Mouse (Mus musculus) Patski (cell line): ENCODE measurements around the gene Maml3. TPM values are rescaled to one million over a fixed set of nuclear protein-coding genes. Genes with fewer than 3 reads are reported as not detected.

Experiments
- ATAC-seq: fragments of 100-300 bp; one replicate; pipeline ENCODE4 v1.8.0; 2021
- CTCF ChIA-PET: fragments of 350-600 bp; sonication (Branson Sonifier 250); formaldehyde crosslinking; loops from one replicate; lab custom pipeline; 2022; ENCODE audit warnings: inconsistent platforms; lab: Charles Lee
- POLR2A ChIA-PET: fragments of 350-600 bp; sonication (Branson Sonifier 250); formaldehyde crosslinking; loops from one replicate; lab custom pipeline; 2022; ENCODE audit warnings: antibody characterized with exemption, inconsistent platforms; lab: Charles Lee
- DNase-seq: peaks from one replicate; pipeline ENCODE4 v3.0.0-alpha.2; 2011; ENCODE audit warnings: low read depth, low spot score
- H3K27me3 ChIP-seq: fragments of 371-371 bp; one replicate; pipeline ENCODE4 v1.5.1; 2021
- CTCF ChIP-seq: fragments of 100-300 bp; IDR thresholded peaks from one replicate; pipeline ENCODE4 v1.5.1; 2021
- in situ Hi-C: fragments of 300-500 bp; cut with MboI; formaldehyde crosslinking; loops from 3 replicates; pipeline ENCODE4 v1.11.1; 2018; ENCODE audit warnings: low pct_unique_long_range_greater_than_20kb, mixed read lengths
- polyA plus RNA-seq: library from polyadenylated mRNA; unstranded; gene quantifications from one replicate; pipeline ENCODE4 v1.2.3, GENCODE M21; 2021

Maml3 gene
- polyA plus RNA-seq, 1 experiment from 2014 or later, result 7.7 TPM

DNA sequence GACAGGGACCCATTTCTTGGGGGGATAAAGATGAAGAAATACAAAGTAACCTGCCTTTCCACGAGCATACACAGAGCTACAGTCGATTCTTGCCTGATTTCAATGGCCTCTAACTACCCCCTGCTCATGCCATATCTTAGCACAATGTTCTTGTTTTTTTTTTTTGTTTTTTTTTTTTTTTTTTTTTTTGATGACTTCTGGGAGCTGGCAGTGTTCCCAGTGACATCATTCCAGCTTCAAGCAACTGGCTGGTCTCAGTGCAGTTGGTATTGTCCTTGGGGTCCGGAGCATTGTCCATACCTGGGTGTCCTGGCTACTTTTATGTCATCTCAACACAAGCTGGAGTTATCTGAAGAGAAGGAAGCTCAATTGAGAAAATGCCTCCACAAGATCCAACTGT, 429.9 kb downstream of the Maml3 start:
- ChIA-PET POLR2A (interaction anchor here (0.6 kb wide), 2 partner anchors 97 to 125 kb away, joined by 3 to 4 read pairs; no protein-coding TSS in a partner anchor), CTCF (interaction anchor here (0.8 to 2.0 kb wide), 9 partner anchors 9 to 567 kb away, joined by 3 to 10 read pairs (median 4); no protein-coding TSS in a partner anchor)
- no peaks in the 10 kb centered on the region for H3K27me3 ChIP-seq
- TF ChIP-seq CTCF, result no peak
- in situ Hi-C loops, result no loop called here
- DNase-seq (no peak), ATAC-seq (no peak)

DNA sequence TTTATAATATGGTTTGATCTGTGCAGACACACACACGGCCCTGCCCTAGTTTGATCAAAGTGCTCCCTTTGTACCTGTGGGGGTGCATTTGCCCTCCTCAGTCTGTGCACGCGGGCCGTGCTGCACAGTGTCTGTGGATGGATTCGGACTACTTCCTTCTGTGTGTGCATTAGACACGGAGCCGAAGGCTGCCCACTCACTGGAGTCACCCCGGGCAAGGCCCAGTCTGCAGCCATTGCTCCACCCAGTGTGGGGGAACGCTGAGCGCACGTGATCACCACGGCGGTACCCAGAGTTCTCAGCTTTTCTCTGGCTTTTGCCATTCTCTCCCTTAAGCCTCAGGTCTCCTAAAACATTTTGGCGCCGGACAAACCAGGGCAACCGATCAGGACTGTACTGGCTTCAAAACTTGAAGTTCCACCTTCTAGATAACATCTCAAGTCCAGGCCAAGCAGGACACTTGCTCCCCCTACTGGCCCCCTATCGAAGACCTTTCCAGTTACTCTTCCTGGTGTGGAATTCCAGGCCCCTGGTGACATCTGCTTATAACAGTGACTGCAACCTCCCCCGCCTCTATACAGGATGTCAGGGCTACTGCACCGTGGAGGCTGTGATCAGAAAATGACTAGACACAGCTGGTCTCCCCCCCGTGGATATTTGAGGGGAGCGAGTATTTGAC, 431.3 kb downstream of the Maml3 start:
- peak; percentile 83 for TF ChIP-seq CTCF
- DNase-seq, result no peak
- peak; percentile 19 for ATAC-seq
- H3K27me3 ChIP-seq, result no peaks in the 10 kb centered on the region
- POLR2A ChIA-PET, result interaction anchor here (1.6 kb wide), 1 partner anchor 23 kb away, joined by 4 read pairs; no protein-coding TSS in a partner anchor
- CTCF ChIA-PET, result interaction anchor here (0.8 to 2.0 kb wide), 8 partner anchors 11 to 164 kb away, joined by 3 to 10 read pairs (median 3); partner anchors contain the start of genes Mgst2 and Setd7
- in situ Hi-C loops, result no loop called here

DNA sequence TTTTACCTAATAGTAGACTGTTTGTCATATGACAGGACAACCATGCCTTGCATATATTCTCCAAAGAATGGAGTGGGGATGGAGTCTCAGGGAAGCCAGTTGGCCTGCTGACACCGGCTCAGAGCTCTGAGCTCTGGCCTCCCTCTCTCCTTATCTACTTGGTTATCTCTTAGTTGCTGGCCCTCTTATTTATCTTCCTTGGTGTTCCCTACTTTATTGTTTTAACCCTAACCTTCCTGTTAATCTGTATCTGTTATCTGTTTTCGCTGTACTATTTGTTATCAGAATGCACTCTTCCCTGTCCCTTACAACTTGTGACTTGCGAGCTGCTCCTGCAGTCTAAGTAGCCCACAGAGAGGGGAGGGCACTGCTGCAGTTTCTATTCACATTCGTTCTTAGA, 432.2 kb downstream of the Maml3 start:
- ATAC-seq, result no peak
- TF ChIP-seq CTCF, result no peak
- in situ Hi-C loops, result no loop called here
- DNase-seq, result no peak
- H3K27me3 ChIP-seq, result no peaks in the 10 kb centered on the region
- POLR2A ChIA-PET, result no interaction called here
- CTCF ChIA-PET, result interaction anchor here (0.8 to 1.5 kb wide), 2 partner anchors 12 to 20 kb away, joined by 3 read pairs; partner anchors contain the start of gene Mgst2

DNA sequence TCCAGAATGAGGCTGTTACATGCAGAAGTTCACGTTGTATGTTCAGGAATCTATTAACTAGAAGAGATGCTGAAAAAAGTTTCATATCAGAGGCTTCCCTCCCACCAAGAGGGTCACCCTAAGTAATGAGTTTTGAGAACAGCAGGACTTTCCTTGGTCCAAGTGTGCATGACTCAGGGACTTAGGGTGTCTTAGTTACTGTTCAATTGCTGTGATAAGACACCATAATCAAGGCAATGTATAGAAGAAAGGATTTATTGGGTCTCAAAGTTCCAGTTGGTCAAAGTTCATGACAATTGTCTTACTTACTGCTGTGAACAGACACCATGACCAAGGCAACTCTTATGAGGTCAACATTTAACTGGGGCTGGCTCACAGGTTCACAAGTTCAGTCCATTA, 433.8 kb downstream of the Maml3 start:
- in situ Hi-C loops, result no loop called here
- H3K27me3 ChIP-seq, result no peaks in the 10 kb centered on the region
- CTCF ChIA-PET, result interaction anchor here (0.9 to 1.5 kb wide), 2 partner anchors 10 to 20 kb away, joined by 3 read pairs; partner anchors contain the start of gene Mgst2
- no peak for TF ChIP-seq CTCF
- no peak for ATAC-seq
- no peak for DNase-seq
- POLR2A ChIA-PET, result interaction anchor here (0.9 kb wide), 1 partner anchor 74 kb away, joined by 4 read pairs; no protein-coding TSS in a partner anchor

DNA sequence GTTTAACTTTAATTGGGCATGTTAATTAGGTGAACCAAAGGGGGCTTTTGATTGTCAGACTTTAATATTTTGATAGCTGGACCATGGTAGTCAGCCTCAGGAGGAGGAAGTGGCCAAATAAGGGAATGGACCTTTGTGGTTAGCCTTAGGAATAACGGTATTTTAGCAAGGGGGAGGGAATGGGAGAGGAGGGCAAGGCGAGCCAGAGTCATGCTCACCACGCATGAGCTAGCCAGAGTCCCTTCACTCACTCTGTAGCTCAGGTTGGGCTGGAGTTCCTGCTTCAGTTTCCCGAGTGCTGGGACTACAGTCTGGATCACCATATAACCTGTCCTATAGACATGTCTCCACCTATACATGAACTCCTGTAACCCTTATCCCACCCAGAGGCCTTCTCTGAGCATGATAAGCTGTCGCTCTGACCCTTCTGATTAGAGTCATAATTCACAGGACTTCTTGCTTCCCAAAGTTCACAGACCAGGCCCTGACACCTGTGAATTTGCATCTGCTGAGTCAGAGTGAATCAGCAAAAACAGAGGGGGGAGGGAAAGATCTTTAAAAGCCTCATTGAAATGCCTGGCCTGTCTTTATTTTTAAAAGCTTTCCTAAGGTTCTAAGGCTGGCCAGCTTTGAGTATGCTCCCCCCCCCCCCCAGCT, 434.3 kb downstream of the Maml3 start:
- ATAC-seq (peak; percentile 40), DNase-seq (no peak)
- CTCF ChIA-PET, result interaction anchor here (0.9 to 1.5 kb wide), 2 partner anchors 10 to 20 kb away, joined by 3 read pairs; partner anchors contain the start of gene Mgst2
- TF ChIP-seq CTCF, result no peak
- in situ Hi-C loops, result no loop called here
- POLR2A ChIA-PET, result interaction anchor here (0.6 to 0.9 kb wide), 2 partner anchors 74 to 107 kb away, joined by 4 to 5 read pairs; no protein-coding TSS in a partner anchor
- no peaks in the 10 kb centered on the region for H3K27me3 ChIP-seq

DNA sequence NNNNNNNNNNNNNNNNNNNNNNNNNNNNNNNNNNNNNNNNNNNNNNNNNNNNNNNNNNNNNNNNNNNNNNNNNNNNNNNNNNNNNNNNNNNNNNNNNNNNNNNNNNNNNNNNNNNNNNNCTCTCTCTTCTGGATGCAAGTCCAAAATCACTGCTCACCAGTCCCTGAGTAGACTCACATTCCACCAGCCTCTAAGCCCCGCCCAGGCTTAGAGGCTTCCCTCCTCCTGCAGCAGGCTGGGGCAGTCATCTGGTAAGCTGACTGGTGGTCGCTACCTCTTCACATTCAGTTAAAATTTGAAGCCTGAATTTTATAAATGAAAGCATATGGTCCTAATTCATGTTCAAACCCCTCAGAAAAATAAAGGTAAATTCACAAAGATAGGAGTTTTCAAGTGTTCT, 436.3 kb downstream of the Maml3 start:
- ChIA-PET CTCF (interaction anchor here (0.6 to 2.3 kb wide), 3 partner anchors 10 to 473 kb away, joined by 3 to 6 read pairs (median 3); no protein-coding TSS in a partner anchor), POLR2A (interaction anchor here (0.7 kb wide), 1 partner anchor 184 kb away, joined by 3 read pairs; no protein-coding TSS in a partner anchor)
- ATAC-seq (peak; percentile 40), DNase-seq (no peak)
- TF ChIP-seq CTCF, result no peak
- in situ Hi-C loops, result no loop called here
- no peaks in the 10 kb centered on the region for H3K27me3 ChIP-seq

DNA sequence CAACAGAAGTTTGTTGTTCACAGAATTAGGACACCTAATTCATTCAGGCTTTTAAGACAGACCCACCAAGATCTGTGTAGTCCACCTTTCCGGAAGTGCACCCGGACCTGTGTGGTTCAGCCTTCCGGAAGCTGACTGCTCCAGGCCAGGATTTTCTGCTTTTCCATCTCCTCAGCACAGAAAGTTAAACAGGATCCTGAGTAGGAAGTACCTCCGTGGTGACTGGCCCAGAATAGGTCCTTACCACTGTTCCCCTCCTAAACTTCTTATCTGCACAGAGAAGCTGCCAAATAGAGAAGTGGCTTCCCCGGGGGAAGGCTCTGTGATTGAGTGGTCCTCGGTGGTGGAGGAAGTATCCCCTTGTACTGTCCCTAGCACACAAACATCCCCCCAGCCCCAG, 442.3 kb downstream of the Maml3 start:
- no peak for TF ChIP-seq CTCF
- ChIA-PET CTCF (interaction anchor here (0.7 to 2.0 kb wide), 5 partner anchors 11 to 96 kb away, joined by 3 to 7 read pairs (median 3); no protein-coding TSS in a partner anchor), POLR2A (interaction anchor here (0.6 kb wide), 3 partner anchors 46 to 116 kb away, joined by 3 to 5 read pairs (median 5); no protein-coding TSS in a partner anchor)
- in situ Hi-C loops, result no loop called here
- no peaks in the 10 kb centered on the region for H3K27me3 ChIP-seq
- ATAC-seq (no peak), DNase-seq (no peak)

DNA sequence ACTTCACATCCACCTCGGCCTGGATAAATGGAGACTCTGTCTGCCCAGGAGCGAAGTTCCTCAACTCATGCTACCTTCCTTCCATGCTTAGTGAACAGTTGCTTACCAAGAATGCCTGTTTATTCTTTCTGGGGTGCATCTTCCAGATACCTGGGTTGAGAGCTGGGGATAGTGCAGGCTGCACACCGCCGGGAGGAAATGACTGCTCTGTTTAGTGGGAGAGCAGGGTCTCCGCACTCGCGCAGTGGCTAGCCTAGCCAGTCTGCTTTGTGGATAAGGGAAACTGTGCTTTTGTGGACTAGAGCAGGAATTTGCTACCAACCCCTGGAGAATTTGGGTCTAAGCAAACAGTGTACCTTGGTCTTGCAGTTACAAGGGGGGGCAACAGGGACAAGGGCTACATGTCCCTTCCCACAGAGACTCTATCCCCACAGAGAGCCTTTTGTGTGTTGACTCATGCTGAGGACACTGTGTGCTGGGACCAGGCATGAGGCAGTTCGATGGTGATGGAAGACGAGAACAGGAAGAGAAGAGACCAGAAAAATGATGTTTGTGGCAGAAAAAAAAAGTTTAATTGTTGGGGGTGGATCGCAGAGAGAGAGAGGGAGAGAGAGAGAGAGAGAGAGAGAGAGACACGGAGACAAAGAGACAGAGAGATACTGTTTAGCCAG, 442.9 kb downstream of the Maml3 start:
- ATAC-seq (no peak), DNase-seq (no peak)
- no peaks in the 10 kb centered on the region for H3K27me3 ChIP-seq
- POLR2A ChIA-PET, result interaction anchor here (0.6 kb wide), 2 partner anchors 46 to 115 kb away, joined by 5 read pairs; no protein-coding TSS in a partner anchor
- TF ChIP-seq CTCF, result no peak
- in situ Hi-C loops, result no loop called here
- CTCF ChIA-PET, result interaction anchor here (0.8 to 2.0 kb wide), 2 partner anchors 10 to 12 kb away, joined by 4 to 7 read pairs; no protein-coding TSS in a partner anchor

DNA sequence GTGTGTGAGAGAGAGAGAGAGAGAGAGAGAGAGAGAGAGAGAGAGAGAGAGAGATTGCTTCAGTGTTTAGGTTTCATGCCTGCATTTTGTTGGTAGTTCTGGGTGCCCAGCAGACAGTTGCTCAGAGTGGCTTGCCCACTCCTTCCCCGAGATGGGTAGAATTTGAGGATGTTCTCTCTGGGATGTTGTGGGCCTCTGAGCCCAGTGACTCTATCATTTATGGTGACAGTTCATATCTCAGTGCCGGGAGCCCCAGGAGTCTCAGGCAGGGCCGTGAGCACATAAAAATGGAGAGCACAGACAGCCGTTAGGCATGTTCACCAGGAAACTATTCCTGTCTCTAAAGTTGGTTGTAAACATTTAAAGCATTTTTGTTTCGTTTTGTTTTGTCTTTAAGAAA, 443.5 kb downstream of the Maml3 start:
- CTCF ChIA-PET, result no interaction called here
- TF ChIP-seq CTCF, result no peak
- POLR2A ChIA-PET, result interaction anchor here (0.7 kb wide), 1 partner anchor 10 kb away, joined by 3 read pairs; no protein-coding TSS in a partner anchor
- ATAC-seq, result no peak
- no peaks in the 10 kb centered on the region for H3K27me3 ChIP-seq
- in situ Hi-C loops, result no loop called here
- DNase-seq, result no peak
